Comparison of ENCODE assay signal across 9 mouse cellular contexts in the genomic region with DNA sequence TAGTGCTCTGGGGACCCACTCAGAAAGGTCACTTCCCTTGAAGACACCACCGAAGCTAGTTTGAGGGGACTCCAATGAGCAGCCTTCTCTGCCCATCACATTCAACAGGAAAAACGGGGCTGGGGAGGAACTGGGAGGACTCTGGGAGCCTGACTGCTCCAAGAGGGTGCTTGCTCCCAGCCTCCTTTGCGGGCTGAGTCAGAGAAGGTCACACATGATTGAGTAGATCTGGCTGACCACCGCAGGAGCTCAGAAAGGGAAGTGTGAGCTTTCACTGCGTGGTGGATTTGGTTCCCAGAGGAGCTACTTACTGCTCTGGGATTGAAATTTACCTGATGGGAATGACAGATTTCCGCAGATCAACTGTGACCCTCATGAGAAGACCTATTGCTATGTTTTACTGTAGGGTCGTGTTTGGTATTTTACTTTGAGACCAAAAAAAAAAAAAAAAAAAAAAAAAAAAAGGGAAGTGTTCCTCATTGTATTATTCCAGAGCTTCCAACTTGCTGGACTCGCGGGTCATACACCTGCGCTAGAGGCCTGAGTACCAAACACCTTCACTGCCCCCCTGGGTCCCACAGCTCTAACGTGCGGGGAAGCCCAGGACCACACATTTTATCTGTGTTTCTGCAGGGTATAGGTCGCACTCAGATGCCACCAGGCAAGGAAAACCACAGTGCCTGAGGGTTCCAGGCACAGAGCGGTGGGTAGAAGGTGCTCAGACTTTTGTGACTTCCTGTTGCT. TPM values are rescaled to one million over a fixed set of nuclear protein-coding genes. Genes with fewer than 3 reads are reported as not detected.
DNase-seq lines count a peak whose midpoint lies in the region; ATAC-seq and TF ChIP-seq lines count a peak whose summit lies in the region.
"Had no signal": no experiment of that assay in that cellular context is flagged by ENCODE, and none has a peak within 500 bp of the region (broad histone marks: within the 10 kb centered on the region; RNA-seq: fewer than 3 reads in every experiment).

No protein-coding gene starts in this region.

- no peak; the same call in 1 of the 2 replicates for TF ChIP-seq POLR2A in CH12.LX (IDR thresholded peaks at IDR 0.05; ENCODE audit: low read depth, low read length)

- H3K27ac ChIP-seq in CH12.LX (ENCODE audit: insufficient read depth, low read depth): no peak overlapping the region; the same call in 1 of the 2 replicates
- H3K27ac ChIP-seq in heart, embryonic 15.5 days: peak overlapping the region; percentile 7; the same call in 1 of the 2 replicates
- no peak overlapping the region for H3K27ac ChIP-seq in intestine, postnatal 0 days (ENCODE audit: low read depth, low read length)

- no peak for TF ChIP-seq CTCF in CH12.LX (conservative IDR thresholded peaks at IDR 0.05 in 1 of 2, IDR thresholded peaks at IDR 0.05 in 1 of 2; ENCODE audit: low read depth in 2 of 2, low read length in 2 of 2)
- no peak for TF ChIP-seq CTCF in intestine, postnatal 0 days (IDR thresholded peaks at IDR 0.05; ENCODE audit: low read depth)

- TF ChIP-seq EP300 in CH12.LX (IDR thresholded peaks at IDR 0.05; ENCODE audit: low read length): peak; percentile 67

- H3K36me3 ChIP-seq in CH12.LX (replicated peaks in 1 of 2; ENCODE audit: control insufficient read depth in 1 of 2, insufficient read depth in 1 of 2, low read length in 1 of 2): no peaks in the 10 kb centered on the region
- no peaks in the 10 kb centered on the region for H3K36me3 ChIP-seq in heart, embryonic 15.5 days
- no peaks in the 10 kb centered on the region for H3K36me3 ChIP-seq in intestine, postnatal 0 days (ENCODE audit: control insufficient read depth, insufficient read depth)

- H3K9ac ChIP-seq in CH12.LX (ENCODE audit: insufficient read depth, low read depth): no peak overlapping the region
- no peak overlapping the region for H3K9ac ChIP-seq in heart, embryonic 15.5 days
- H3K9ac ChIP-seq in intestine, postnatal 0 days (ENCODE audit: low read depth, low read length): no peak overlapping the region

- dilution Hi-C loops in CH12.LX (cut with MboI; ENCODE audit: extremely low pct_ligation_motif_present, extremely low pct_unique_long_range_greater_than_20kb, low sequenced_read_pairs): no loop called here

- ATAC-seq in heart, embryonic 15.5 days (replicated peaks; ENCODE audit: insufficient number of reproducible peaks, insufficient read depth, low FRiP score, low read depth): no peak
- ATAC-seq in megakaryocyte, adult 5-6 weeks (ENCODE audit: poor library complexity, severe bottlenecking): peak; percentile 91
- no peak for ATAC-seq in intestine, postnatal 0 days

- peak overlapping the region; percentile 93 for H3K4me2 ChIP-seq in CH12.LX (ENCODE audit: insufficient read depth, low read depth, poor library complexity, severe bottlenecking)
- no peak overlapping the region for H3K4me2 ChIP-seq in heart, embryonic 15.5 days
- H3K4me2 ChIP-seq in intestine, postnatal 0 days (replicated peaks; ENCODE audit: low read depth): no peak overlapping the region

- 60% methylated on average over 14 of the region's 14 CpGs for WGBS in heart, embryonic 15.5 days
- 66% methylated on average over 14 of the region's 14 CpGs for WGBS in intestine, postnatal 0 days

- peaks cover 15 to 44% of the 10 kb centered on the region in 2 experiments for H3K4me1 ChIP-seq in CH12.LX (ENCODE audit: control insufficient read depth in 1 of 2, insufficient read depth in 2 of 2)
- H3K4me1 ChIP-seq in heart, embryonic 15.5 days (replicated peaks): peaks cover 64% of the 10 kb centered on the region
- H3K4me1 ChIP-seq in intestine, postnatal 0 days (replicated peaks; ENCODE audit: control insufficient read depth, insufficient read depth, low read length): peaks cover 12% of the 10 kb centered on the region

- H3K27me3 ChIP-seq in CH12.LX (replicated peaks): no peaks in the 10 kb centered on the region
- H3K27me3 ChIP-seq in heart, embryonic 15.5 days: no peaks in the 10 kb centered on the region
- no peaks in the 10 kb centered on the region for H3K27me3 ChIP-seq in intestine, postnatal 0 days (replicated peaks; ENCODE audit: control insufficient read depth, insufficient read depth, low read length)

- H3K79me2 ChIP-seq in CH12.LX (replicated peaks; ENCODE audit: control insufficient read depth, extremely low read depth, insufficient read depth, poor library complexity, severe bottlenecking): no peaks in the 10 kb centered on the region

- TF ChIP-seq RAD21 in CH12.LX (IDR thresholded peaks at IDR 0.05; ENCODE audit: low read depth, low read length): no peak

- H3K4me3 ChIP-seq in CH12.LX (replicated peaks in 1 of 3; ENCODE audit: low read depth in 2 of 3, low read length in 2 of 3, poor library complexity in 1 of 3): peak overlapping the region in 1 of 3 experiments; percentile 31
- no peak overlapping the region for H3K4me3 ChIP-seq in heart, embryonic 15.5 days
- H3K4me3 ChIP-seq in intestine, postnatal 0 days (ENCODE audit: low read depth, low read length): no peak overlapping the region
- H3K4me3 ChIP-seq: erythroblast, embryonic 14.5 days had no signal

- peak; percentile 12 to 14 for DNase-seq in B cell, adult 2 months
- DNase-seq in CH12.LX (ENCODE audit: extremely low read depth): peak; percentile 77
- DNase-seq in right cerebral cortex, postnatal 14 days: no peak
- no peak for DNase-seq in left cerebral cortex, adult 11 months (ENCODE audit: low spot score)
- DNase-seq in cerebellum, adult 9-10 months: no peak

- no peaks in the 10 kb centered on the region for H3K9me3 ChIP-seq in CH12.LX (replicated peaks; ENCODE audit: low read length)
- no peaks in the 10 kb centered on the region for H3K9me3 ChIP-seq in heart, embryonic 15.5 days (replicated peaks)
- H3K9me3 ChIP-seq in intestine, postnatal 0 days (ENCODE audit: control insufficient read depth): no peaks in the 10 kb centered on the region

- in situ Hi-C loops in CH12.LX (cut with MboI; ENCODE audit: low pct_ligation_motif_present, low pct_unique_long_range_greater_than_20kb, low sequenced_read_pairs): loop anchor here (10.0 to 25.0 kb wide), 3 partner anchors 205 to 838 kb away; partner anchors contain the start of gene Ttf2

TF ChIP-seq in CH12.LX, 34 proteins besides CTCF, POLR2A, EP300 and RAD21 (continues in another document):
- TF ChIP-seq MEF2A (IDR thresholded peaks at IDR 0.05; ENCODE audit: borderline replicate concordance, low read depth, low read length): 0 out of 2 replicates have a peak, but pooled peaks have one; percentile 15
- TF ChIP-seq MAFK (IDR thresholded peaks at IDR 0.05; ENCODE audit: insufficient replicate concordance, low read length): 0 out of 2 replicates have a peak, but pooled peaks have one; percentile 14
- TF ChIP-seq HCFC1 (IDR thresholded peaks at IDR 0.05; ENCODE audit: low read depth, low read length): no peak
- TF ChIP-seq ETS1 (conservative IDR thresholded peaks at IDR 0.05; ENCODE audit: low read depth, low read length): peak; percentile 47
- TF ChIP-seq SIN3A (IDR thresholded peaks at IDR 0.05; ENCODE audit: low read length): no peak
- no peak for TF ChIP-seq USF2 (conservative IDR thresholded peaks at IDR 0.05; ENCODE audit: low read depth, low read length)
- no peak for TF ChIP-seq USF1 (IDR thresholded peaks at IDR 0.05; ENCODE audit: low read depth, low read length)
- TF ChIP-seq JUND (conservative IDR thresholded peaks at IDR 0.05; ENCODE audit: low read depth, low read length): no peak
- peak; percentile 19; the same call in 1 of the 2 replicates for TF ChIP-seq MAX (IDR thresholded peaks at IDR 0.05; ENCODE audit: low read length)
- peak; percentile 91 for TF ChIP-seq ZNF384 (IDR thresholded peaks at IDR 0.05; ENCODE audit: low read depth, low read length)
- TF ChIP-seq ZMIZ1 (IDR thresholded peaks at IDR 0.05; ENCODE audit: low read depth, low read length): no peak
- TF ChIP-seq MAZ (IDR thresholded peaks at IDR 0.05; ENCODE audit: low read depth, low read length): no peak
- TF ChIP-seq CHD2 (IDR thresholded peaks at IDR 0.05; ENCODE audit: low read length): peak; percentile 14; the same call in 1 of the 2 replicates
- TF ChIP-seq GABPA (IDR thresholded peaks at IDR 0.05; ENCODE audit: insufficient replicate concordance, low read depth, low read length): no peak
- no peak; the same call in 1 of the 2 replicates for TF ChIP-seq TCF12 (IDR thresholded peaks at IDR 0.05; ENCODE audit: low read depth, low read length)
- no peak for TF ChIP-seq POLR2AphosphoS2 (IDR thresholded peaks at IDR 0.05; ENCODE audit: low read depth, low read length)
- TF ChIP-seq JUN (IDR thresholded peaks at IDR 0.05; ENCODE audit: insufficient read depth, low read depth, low read length): no peak
- no peak for TF ChIP-seq TBP (conservative IDR thresholded peaks at IDR 0.05; ENCODE audit: low read depth, low read length)
- TF ChIP-seq UBTF (IDR thresholded peaks at IDR 0.05; ENCODE audit: low read depth, low read length): no peak
- TF ChIP-seq ZKSCAN1 (IDR thresholded peaks at IDR 0.05; ENCODE audit: borderline replicate concordance, low read depth, low read length): no peak
- TF ChIP-seq NELFE (IDR thresholded peaks at IDR 0.05; ENCODE audit: low read depth, low read length): no peak
- TF ChIP-seq RCOR1 (conservative IDR thresholded peaks at IDR 0.05; ENCODE audit: low read depth, low read length): 0 out of 2 replicates have a peak, but pooled peaks have one; percentile 14
- TF ChIP-seq E2F4 (IDR thresholded peaks at IDR 0.05; ENCODE audit: insufficient replicate concordance, low read depth, low read length): no peak
- TF ChIP-seq MYC (IDR thresholded peaks at IDR 0.05; ENCODE audit: low read depth, low read length): 0 out of 2 replicates have a peak, but pooled peaks have one; percentile 10
- TF ChIP-seq BHLHE40 (IDR thresholded peaks at IDR 0.05; ENCODE audit: low read depth, low read length): peak; percentile 43
- peak; percentile 55 for TF ChIP-seq IRF4 (IDR thresholded peaks at IDR 0.05; ENCODE audit: low read depth, low read length)
- peak; percentile 49; the same call in 1 of the 2 replicates for TF ChIP-seq ELF1 (IDR thresholded peaks at IDR 0.05; ENCODE audit: low read depth, low read length)
- TF ChIP-seq NRF1 (IDR thresholded peaks at IDR 0.05; ENCODE audit: low read depth, low read length): no peak
- TF ChIP-seq PAX5 (IDR thresholded peaks at IDR 0.05; ENCODE audit: low read length): no peak
- TF ChIP-seq KAT2A (IDR thresholded peaks at IDR 0.05; ENCODE audit: insufficient replicate concordance, low read length): no peak

RNA-seq across cellular contexts. Expression of gene Mab21l3, which starts 48.7 kb away (rescaled TPM):
- 2.0 and 2.8 TPM in 2 replicates for total RNA-seq in CH12.LX (2012; rRNA removed)
- 3.4 and 3.5 TPM in 2 replicates for total RNA-seq in CH12.LX (2014; rRNA removed)
- 1.9 and 2.1 TPM in 2 replicates for polyA plus RNA-seq in CH12.LX (2012; ENCODE audit: insufficient read length, low read depth)
- 0.14 and 0.39 TPM in 2 replicates for polyA plus RNA-seq in heart, embryonic 15.5 days (2015; fragmentation: Nextera tagmentation; extraction: Ambion mirVana)
- total RNA-seq in megakaryocyte, adult 5-6 weeks (2015): not detected in 2 replicates
- total RNA-seq in megakaryocyte, adult 5-6 weeks (2017): not detected in 2 replicates
- polyA plus RNA-seq in intestine, postnatal 0 days (2015; fragmentation: Nextera tagmentation; extraction: Ambion mirVana): 0.16 and 0.17 TPM in 2 replicates
- polyA plus RNA-seq: erythroblast, embryonic 14.5 days had no signal

Comparison
In these comparisons a context has a peak if more than half of its experiments do, and no peak if none do; other contexts are left out.
1. DNase-seq: peak in B cell, adult 2 months (2 of 2) and CH12.LX (single experiment); none in right cerebral cortex, postnatal 14 days (single experiment), left cerebral cortex, adult 11 months (single experiment) and cerebellum, adult 9-10 months (single experiment).